Mouse (Mus musculus): ENCODE measurements at regions not wholly inside any gene's neighbourhood (a gene's known extent, or its start where the extent isn't known, plus 50 kb on each side); places are given as distances from the start of the nearest gene placed in this dataset.

- no peak for DNase-seq (ENCODE audit: low spot score in 2 of 2)
These were observed 111.1 kb downstream of the Ccdc71l start for GRCm38 (mm10) chr12:32489415-32490139.

- DNase-seq (ENCODE audit: low spot score in 2 of 2) = no peak
These were observed 125.7 kb downstream of the Ccdc71l start for GRCm38 (mm10) chr12:32504196-32504595.

- DNase-seq (ENCODE audit: low spot score in 2 of 2) = no peak
These were observed 130.2 kb downstream of the Ccdc71l start for GRCm38 (mm10) chr12:32508671-32509070.

GRCm38 (mm10) chr12:32525586-32525985 lies 147.1 kb downstream of the Ccdc71l start:
- no peak for DNase-seq (ENCODE audit: low spot score in 2 of 2)

GRCm38 (mm10) chr12:32531216-32531615 lies 152.7 kb downstream of the Ccdc71l start:
- no peak for DNase-seq (ENCODE audit: low spot score in 2 of 2)

GRCm38 (mm10) chr12:32533641-32534040 lies 155.1 kb downstream of the Ccdc71l start:
- DNase-seq (ENCODE audit: low spot score in 2 of 2) = no peak

GRCm38 (mm10) chr12:32545466-32545865 lies 167.0 kb downstream of the Ccdc71l start:
- DNase-seq (ENCODE audit: low spot score in 2 of 2) = no peak

GRCm38 (mm10) chr12:32546356-32546755 lies 167.9 kb downstream of the Ccdc71l start:
- no peak for DNase-seq (ENCODE audit: low spot score in 2 of 2)

- DNase-seq (ENCODE audit: low spot score in 2 of 2) = no peak
These were observed 175.3 kb downstream of the Ccdc71l start for GRCm38 (mm10) chr12:32553793-32554192.

- no peak for DNase-seq (ENCODE audit: low spot score in 2 of 2)
These were observed 189.3 kb downstream of the Ccdc71l start for GRCm38 (mm10) chr12:32567777-32568176.

- no peak for DNase-seq (ENCODE audit: low spot score in 2 of 2)
These were observed 202.8 kb downstream of the Ccdc71l start for GRCm38 (mm10) chr12:32581304-32581703.

GRCm38 (mm10) chr12:32602131-32602815 lies 217.1 kb upstream of the Nampt start:
- DNase-seq (ENCODE audit: low spot score in 2 of 2) = no peak

GRCm38 (mm10) chr12:32605353-32605752 lies 214.0 kb upstream of the Nampt start:
- no peak for DNase-seq (ENCODE audit: low spot score in 2 of 2)

GRCm38 (mm10) chr12:32615000-32615399 lies 204.3 kb upstream of the Nampt start:
- no peak for DNase-seq (ENCODE audit: low spot score in 2 of 2)

GRCm38 (mm10) chr12:32616086-32616485 lies 203.3 kb upstream of the Nampt start:
- peak in 1 of 2 experiments; percentile 64 for DNase-seq (ENCODE audit: low spot score in 2 of 2)

- DNase-seq (ENCODE audit: low spot score in 2 of 2) = no peak
These were observed 202.3 kb upstream of the Nampt start for GRCm38 (mm10) chr12:32617031-32617430.

GRCm38 (mm10) chr12:32619830-32620229 lies 199.5 kb upstream of the Nampt start:
- DNase-seq (ENCODE audit: low spot score in 2 of 2) = no peak

GRCm38 (mm10) chr12:32621739-32622138 lies 197.6 kb upstream of the Nampt start:
- DNase-seq (ENCODE audit: low spot score in 2 of 2) = peak; percentile 25 to 38

GRCm38 (mm10) chr12:32628552-32628951 lies 190.8 kb upstream of the Nampt start:
- DNase-seq (ENCODE audit: low spot score in 2 of 2) = no peak

- no peak for DNase-seq (ENCODE audit: low spot score in 2 of 2)
These were observed 186.4 kb upstream of the Nampt start for GRCm38 (mm10) chr12:32632935-32633334.

- no peak for DNase-seq (ENCODE audit: low spot score in 2 of 2)
These were observed 184.3 kb upstream of the Nampt start for GRCm38 (mm10) chr12:32635055-32635454.

GRCm38 (mm10) chr12:32637400-32638100 lies 181.8 kb upstream of the Nampt start:
- DNase-seq (ENCODE audit: low spot score in 2 of 2) = no peak

- DNase-seq (ENCODE audit: low spot score in 2 of 2) = no peak
These were observed 178.8 kb upstream of the Nampt start for GRCm38 (mm10) chr12:32640591-32640990.
